Mouse (Mus musculus): ENCODE results near the gene Emc7. TPM values are rescaled to one million over a fixed set of nuclear protein-coding genes. Genes with fewer than 3 reads are reported as not detected.

Emc7 gene
- polyA plus RNA-seq, 1 experiment: 10.2 TPM

- DNase-seq (ENCODE audit: low read depth): peak; percentile 82
- TF ChIP-seq POLR2A (IDR thresholded peaks at IDR 0.05; ENCODE audit: borderline replicate concordance, extremely low read depth, insufficient read depth, insufficient read length, poor library complexity, severe bottlenecking): no peak
- peak; percentile 57; the same call in 1 of the 2 replicates for TF ChIP-seq CTCF (IDR thresholded peaks at IDR 0.05; ENCODE audit: borderline replicate concordance, extremely low read depth, insufficient read depth, insufficient read length)
These were observed 26.8 kb downstream of the Emc7 start for GRCm38 (mm10) chr2:112481564-112481963.

GRCm38 (mm10) chr2:112482533-112483333 lies 27.9 kb downstream of the Emc7 start:
- DNase-seq (ENCODE audit: low read depth): no peak
- TF ChIP-seq CTCF (IDR thresholded peaks at IDR 0.05; ENCODE audit: borderline replicate concordance, extremely low read depth, insufficient read depth, insufficient read length) (no peak), POLR2A (IDR thresholded peaks at IDR 0.05; ENCODE audit: borderline replicate concordance, extremely low read depth, insufficient read depth, insufficient read length, poor library complexity, severe bottlenecking) (no peak)

- DNase-seq (ENCODE audit: low read depth): no peak
- TF ChIP-seq CTCF (IDR thresholded peaks at IDR 0.05; ENCODE audit: borderline replicate concordance, extremely low read depth, insufficient read depth, insufficient read length) (no peak), POLR2A (IDR thresholded peaks at IDR 0.05; ENCODE audit: borderline replicate concordance, extremely low read depth, insufficient read depth, insufficient read length, poor library complexity, severe bottlenecking) (no peak)
These were observed 28.5 kb downstream of the Emc7 start for GRCm38 (mm10) chr2:112483334-112483651.

GRCm38 (mm10) chr2:112484886-112485285 lies 30.1 kb downstream of the Emc7 start:
- no peak for DNase-seq (ENCODE audit: low read depth)
- TF ChIP-seq CTCF (IDR thresholded peaks at IDR 0.05; ENCODE audit: borderline replicate concordance, extremely low read depth, insufficient read depth, insufficient read length) (no peak), POLR2A (IDR thresholded peaks at IDR 0.05; ENCODE audit: borderline replicate concordance, extremely low read depth, insufficient read depth, insufficient read length, poor library complexity, severe bottlenecking) (no peak)

GRCm38 (mm10) chr2:112490483-112491196 lies 35.8 kb downstream of the Emc7 start:
- TF ChIP-seq CTCF (IDR thresholded peaks at IDR 0.05; ENCODE audit: borderline replicate concordance, extremely low read depth, insufficient read depth, insufficient read length) (no peak), POLR2A (IDR thresholded peaks at IDR 0.05; ENCODE audit: borderline replicate concordance, extremely low read depth, insufficient read depth, insufficient read length, poor library complexity, severe bottlenecking) (no peak)
- DNase-seq (ENCODE audit: low read depth): no peak

- TF ChIP-seq CTCF (IDR thresholded peaks at IDR 0.05; ENCODE audit: borderline replicate concordance, extremely low read depth, insufficient read depth, insufficient read length) (no peak), POLR2A (IDR thresholded peaks at IDR 0.05; ENCODE audit: borderline replicate concordance, extremely low read depth, insufficient read depth, insufficient read length, poor library complexity, severe bottlenecking) (no peak)
- DNase-seq (ENCODE audit: low read depth): no peak
These were observed 36.8 kb downstream of the Emc7 start for GRCm38 (mm10) chr2:112491629-112492028.

- peak; percentile 52 for DNase-seq (ENCODE audit: low read depth)
- TF ChIP-seq POLR2A (IDR thresholded peaks at IDR 0.05; ENCODE audit: borderline replicate concordance, extremely low read depth, insufficient read depth, insufficient read length, poor library complexity, severe bottlenecking): no peak
- no peak for TF ChIP-seq CTCF (IDR thresholded peaks at IDR 0.05; ENCODE audit: borderline replicate concordance, extremely low read depth, insufficient read depth, insufficient read length)
These were observed 37.6 kb downstream of the Emc7 start for GRCm38 (mm10) chr2:112492431-112492855.

GRCm38 (mm10) chr2:112492856-112493538 lies 38.2 kb downstream of the Emc7 start, which contains the start of gene Aven:
Gene Aven (plus strand): TSS chr2:112492964.
- peak; percentile 92 for DNase-seq (ENCODE audit: low read depth)
- TF ChIP-seq CTCF (IDR thresholded peaks at IDR 0.05; ENCODE audit: borderline replicate concordance, extremely low read depth, insufficient read depth, insufficient read length) (no peak), POLR2A (IDR thresholded peaks at IDR 0.05; ENCODE audit: borderline replicate concordance, extremely low read depth, insufficient read depth, insufficient read length, poor library complexity, severe bottlenecking) (peak; percentile 93)

- no peak for DNase-seq (ENCODE audit: low read depth)
- TF ChIP-seq CTCF (IDR thresholded peaks at IDR 0.05; ENCODE audit: borderline replicate concordance, extremely low read depth, insufficient read depth, insufficient read length) (no peak), POLR2A (IDR thresholded peaks at IDR 0.05; ENCODE audit: borderline replicate concordance, extremely low read depth, insufficient read depth, insufficient read length, poor library complexity, severe bottlenecking) (no peak)
These were observed 38.9 kb downstream of the Emc7 start for GRCm38 (mm10) chr2:112493539-112494260.

- TF ChIP-seq POLR2A (IDR thresholded peaks at IDR 0.05; ENCODE audit: borderline replicate concordance, extremely low read depth, insufficient read depth, insufficient read length, poor library complexity, severe bottlenecking): no peak
- TF ChIP-seq CTCF (IDR thresholded peaks at IDR 0.05; ENCODE audit: borderline replicate concordance, extremely low read depth, insufficient read depth, insufficient read length): no peak
- no peak for DNase-seq (ENCODE audit: low read depth)
These were observed 43.1 kb downstream of the Emc7 start for GRCm38 (mm10) chr2:112497851-112498250.

All from brain, embryonic 14.5 days (tissue).